Mouse (Mus musculus) cortical plate, adult 2 months (tissue): ENCODE measurements around the gene Tent4b. TPM values are rescaled to one million over a fixed set of nuclear protein-coding genes. Genes with fewer than 3 reads are reported as not detected.
"Not testable (repeated sequence)": the region's sequence is repeated elsewhere in the genome, so short reads cannot be mapped to it uniquely, and the experiment has no call there.

Source experiments
- H3K27ac ChIP-seq: fragments of 200-500 bp; 2 replicates; pipeline ENCODE4 v1.5.1; 2012; ENCODE audit warnings: low read length, control low read depth, inconsistent platforms; ENCODE audit not compliant: insufficient read depth
- H3K4me1 ChIP-seq: fragments of 200-500 bp; 2 replicates; pipeline ENCODE4 v1.6.1; 2011; ENCODE audit warnings: low read length; ENCODE audit not compliant: control insufficient read depth, insufficient read depth
- H3K4me3 ChIP-seq: fragments of 200-500 bp; 2 replicates; pipeline ENCODE4 v1.5.1; 2011; ENCODE audit warnings: mild to moderate bottlenecking, low read length, control low read depth; ENCODE audit not compliant: insufficient read depth
- CTCF ChIP-seq: fragments of 200-500 bp; IDR thresholded peaks from 2 replicates; pipeline ENCODE4 v1.5.1; 2011; ENCODE audit warnings: mild to moderate bottlenecking, control low read depth, low read length; ENCODE audit not compliant: insufficient read depth; ENCODE audit errors: extremely low read depth
- POLR2A ChIP-seq: fragments of 200-500 bp; IDR thresholded peaks from 2 replicates; pipeline ENCODE4 v1.6.1; 2011; ENCODE audit warnings: mild to moderate bottlenecking, low read length, control low read depth; ENCODE audit not compliant: insufficient read depth; ENCODE audit errors: extremely low read depth
- polyA plus RNA-seq: library from polyadenylated mRNA; depleted of rRNA; stranded (reverse); fragments of >200 nt; gene quantifications from 2 replicates; pipeline ENCODE4 v1.2.3, GENCODE M21; 2012

Gene Tent4b
- polyA plus RNA-seq, 1 experiment: 26.4 TPM

- H3K4me3 ChIP-seq: peak overlapping the region; percentile 75
- H3K27ac ChIP-seq: peak overlapping the region; percentile 99
- H3K4me1 ChIP-seq: peaks cover 8% of the 10 kb centered on the region
- TF ChIP-seq CTCF: no peak
- TF ChIP-seq POLR2A: no peak
Observed at GRCm38 (mm10) chr8:88198551-88198944, 465 bp upstream of the Tent4b start.

GRCm38 (mm10) chr8:88199700-88200601, 938 bp downstream of the Tent4b start:
- peak overlapping the region; percentile 75 for H3K4me3 ChIP-seq
- peak overlapping the region; percentile 83 for H3K27ac ChIP-seq
- TF ChIP-seq CTCF (no peak), POLR2A (no peak)
- H3K4me1 ChIP-seq: peaks cover 9% of the 10 kb centered on the region

GRCm38 (mm10) chr8:88200724-88201495, 1.9 kb downstream of the Tent4b start:
- Histone ChIP-seq H3K4me1 (peaks cover 9% of the 10 kb centered on the region), H3K27ac (no peak overlapping the region), H3K4me3 (peak overlapping the region; percentile 75)
- TF ChIP-seq CTCF: no peak
- no peak for TF ChIP-seq POLR2A

GRCm38 (mm10) chr8:88201641-88202040, 2.6 kb downstream of the Tent4b start:
- TF ChIP-seq CTCF (no peak), POLR2A (no peak)
- H3K4me3 ChIP-seq: no peak overlapping the region; the same call in 1 of the 2 replicates
- H3K4me1 ChIP-seq: peaks cover 9% of the 10 kb centered on the region
- no peak overlapping the region for H3K27ac ChIP-seq

GRCm38 (mm10) chr8:88206016-88206415, 7.0 kb downstream of the Tent4b start:
- Histone ChIP-seq H3K4me3 (no peak overlapping the region), H3K27ac (no peak overlapping the region), H3K4me1 (peaks cover 12% of the 10 kb centered on the region)
- TF ChIP-seq CTCF: no peak
- TF ChIP-seq POLR2A: no peak

GRCm38 (mm10) chr8:88207121-88207821, 8.3 kb downstream of the Tent4b start:
- TF ChIP-seq POLR2A (no peak), CTCF (no peak)
- no peak overlapping the region for H3K27ac ChIP-seq
- H3K4me3 ChIP-seq: no peak overlapping the region
- peaks cover 7% of the 10 kb centered on the region for H3K4me1 ChIP-seq

- not testable (repeated sequence) for H3K4me3 ChIP-seq, H3K4me1 ChIP-seq, H3K27ac ChIP-seq
Observed at GRCm38 (mm10) chr8:88209930-88210827, 11.2 kb downstream of the Tent4b start.

GRCm38 (mm10) chr8:88221353-88221752, 22.3 kb downstream of the Tent4b start:
- Histone ChIP-seq H3K4me3 (no peak overlapping the region), H3K27ac (no peak overlapping the region), H3K4me1 (peaks cover 1% of the 10 kb centered on the region; the same call in 1 of the 2 replicates)
- TF ChIP-seq POLR2A: no peak
